Mouse (Mus musculus): ENCODE measurements around the gene Spata13. TPM values are rescaled to one million over a fixed set of nuclear protein-coding genes. Genes with fewer than 3 reads are reported as not detected.

The Spata13 gene
- total RNA-seq, 2 experiments from 2014 or later = 3.8 to 4.9 TPM

- peak; percentile 75 for DNase-seq
Observed at GRCm38 (mm10) chr14:60784427-60785315, 150.9 kb downstream of the Spata13 start, which contains the start of gene Mipep. Gene Mipep (plus strand): TSS chr14:60784573.

GRCm38 (mm10) chr14:60790103-60790502, 156.3 kb downstream of the Spata13 start:
- no peak for DNase-seq

GRCm38 (mm10) chr14:60796600-60797322, 163.0 kb downstream of the Spata13 start:
- no peak for DNase-seq

- no peak for DNase-seq
Observed at GRCm38 (mm10) chr14:60797596-60797995, 163.8 kb downstream of the Spata13 start.

GRCm38 (mm10) chr14:60798721-60799120, 164.9 kb downstream of the Spata13 start:
- no peak for DNase-seq

- no peak for DNase-seq
Observed at GRCm38 (mm10) chr14:60799762-60800728, 166.2 kb downstream of the Spata13 start.

- no peak for DNase-seq
Observed at GRCm38 (mm10) chr14:60802026-60802425, 168.2 kb downstream of the Spata13 start.

- no peak for DNase-seq
Observed at GRCm38 (mm10) chr14:60804978-60805377, 171.2 kb downstream of the Spata13 start.

- no peak for DNase-seq
Observed at GRCm38 (mm10) chr14:60805871-60806270, 172.1 kb downstream of the Spata13 start.

- DNase-seq = no peak
Observed at GRCm38 (mm10) chr14:60806891-60807344, 173.1 kb downstream of the Spata13 start.

GRCm38 (mm10) chr14:60809881-60810280, 176.1 kb downstream of the Spata13 start:
- DNase-seq = no peak

GRCm38 (mm10) chr14:60811547-60811946, 177.7 kb downstream of the Spata13 start:
- DNase-seq = no peak

Other genes with a start within 250 kb of the Spata13 start
- gene C1qtnf9, start 134.1 kb downstream of the Spata13 start, total RNA-seq (2021) = 10 to 100 TPM; 19.2 to 23.5 TPM
- gene Mipep, start 150.6 kb downstream of the Spata13 start, total RNA-seq (2021) = 10 to 100 TPM; 30.4 to 31.2 TPM